Mouse (Mus musculus) heart, adult 18-20 months (tissue): ENCODE data around the gene Scg2. TPM values are rescaled to one million over a fixed set of nuclear protein-coding genes. Genes with fewer than 3 reads are reported as not detected.

Experiments
- DNase-seq, 2 experiments: peaks; one replicate each; pipeline ENCODE4 v3.0.0; 2021 to 2022; ENCODE audit warnings: mixed read lengths in 1 of 2
- long read RNA-seq, 2 experiments: library from polyadenylated mRNA; stranded (forward); transcript quantifications; one replicate each; pipeline ENCODE4 v2.0.0; 2021
- total RNA-seq, 2 experiments: library from RNA; stranded (reverse); gene quantifications; 2 replicates each; pipeline ENCODE4 v1.2.3; 2021

Scg2 gene
- not detected for total RNA-seq
- long read RNA-seq, experiment 1, result 0 reads
- long read RNA-seq, experiment 2, result 0 reads

- peak; percentile 43 to 66 for DNase-seq
These were observed at the start of gene Scg2 for GRCm38 (mm10) chr1:79439609-79440308. Gene Scg2 (minus strand): TSS chr1:79440120.

GRCm38 (mm10) chr1:79485546-79485945 lies 45.6 kb upstream of the Scg2 start:
- DNase-seq, result no peak

GRCm38 (mm10) chr1:79470856-79471255 lies 30.9 kb upstream of the Scg2 start:
- DNase-seq, result no peak

GRCm38 (mm10) chr1:79469871-79470270 lies 30.0 kb upstream of the Scg2 start:
- DNase-seq, result no peak

GRCm38 (mm10) chr1:79466585-79466984 lies 26.7 kb upstream of the Scg2 start:
- no peak for DNase-seq

- DNase-seq, result no peak
These were observed 18.6 kb upstream of the Scg2 start for GRCm38 (mm10) chr1:79458558-79458957.

GRCm38 (mm10) chr1:79454164-79454563 lies 14.2 kb upstream of the Scg2 start:
- no peak for DNase-seq

- DNase-seq, result no peak
These were observed 12.4 kb upstream of the Scg2 start for GRCm38 (mm10) chr1:79452339-79452738.

GRCm38 (mm10) chr1:79450343-79451021 lies 10.6 kb upstream of the Scg2 start:
- DNase-seq, result no peak

GRCm38 (mm10) chr1:79449943-79450342 lies 10.0 kb upstream of the Scg2 start:
- no peak for DNase-seq

GRCm38 (mm10) chr1:79445586-79445985 lies 5.7 kb upstream of the Scg2 start:
- DNase-seq, result no peak

GRCm38 (mm10) chr1:79437755-79438154 lies 2.2 kb downstream of the Scg2 start:
- no peak for DNase-seq

- DNase-seq, result no peak
These were observed 3.2 kb downstream of the Scg2 start for GRCm38 (mm10) chr1:79436671-79437070.

- no peak for DNase-seq
These were observed 10.9 kb downstream of the Scg2 start for GRCm38 (mm10) chr1:79429058-79429457.

GRCm38 (mm10) chr1:79415496-79415895 lies 24.4 kb downstream of the Scg2 start:
- no peak for DNase-seq

- no peak for DNase-seq
These were observed 33.5 kb downstream of the Scg2 start for GRCm38 (mm10) chr1:79406337-79406942.

GRCm38 (mm10) chr1:79401090-79402012 lies 38.6 kb downstream of the Scg2 start:
- DNase-seq, result no peak

GRCm38 (mm10) chr1:79400284-79400683 lies 39.6 kb downstream of the Scg2 start:
- no peak for DNase-seq
